Comparison of ENCODE assay signal across 11 mouse cellular contexts in genomic region chr9:56265022-56265360, GRCm38 (mm10).
DNase-seq lines count a peak whose midpoint lies in the region; ATAC-seq and TF ChIP-seq lines count a peak whose summit lies in the region.
"Had no signal": no experiment of that assay in that cellular context is flagged by ENCODE, and none has a peak within 500 bp of the region (broad histone marks: within the 10 kb centered on the region; RNA-seq: fewer than 3 reads in every experiment).

No protein-coding gene starts in this region.

- no peak overlapping the region for H3K4me2 ChIP-seq in embryonic facial prominence, embryonic 14.5 days (ENCODE audit: low read depth, low read length)
- H3K4me2 ChIP-seq in intestine, embryonic 16.5 days (ENCODE audit: low read depth, low read length) = no peak overlapping the region
- no peak overlapping the region for H3K4me2 ChIP-seq in hindbrain, postnatal 0 days (ENCODE audit: low read depth, low read length)
- H3K4me2 ChIP-seq: embryonic facial prominence, embryonic 12.5 days; lung, embryonic 15.5 days had no signal

- peaks cover 6% of the 10 kb centered on the region for H3K9me3 ChIP-seq in embryonic facial prominence, embryonic 14.5 days (ENCODE audit: control insufficient read depth, low read length)
- peaks cover 5% of the 10 kb centered on the region for H3K9me3 ChIP-seq in embryonic facial prominence, embryonic 10.5 days
- peaks cover 5% of the 10 kb centered on the region; the same call in 1 of the 2 replicates for H3K9me3 ChIP-seq in intestine, embryonic 16.5 days (ENCODE audit: control insufficient read depth, low read length)
- H3K9me3 ChIP-seq in hindbrain, postnatal 0 days (ENCODE audit: low read length) = peaks cover 6% of the 10 kb centered on the region

- TF ChIP-seq CTCF in kidney, adult 2 months (conservative IDR thresholded peaks at IDR 0.05; ENCODE audit: insufficient read depth, insufficient read length, low read depth, low read length) = no peak
- no peak for TF ChIP-seq CTCF in hindbrain, postnatal 0 days (IDR thresholded peaks at IDR 0.05; ENCODE audit: low read depth)

- WGBS in embryonic facial prominence, embryonic 14.5 days = 36% methylated on average over 8 of the region's 8 CpGs
- 66% methylated on average over 8 of the region's 8 CpGs for WGBS in embryonic facial prominence, embryonic 10.5 days
- 26% methylated on average over 8 of the region's 8 CpGs for WGBS in kidney, adult 2 months
- 39% methylated on average over 8 of the region's 8 CpGs for WGBS in intestine, embryonic 16.5 days
- WGBS in hindbrain, postnatal 0 days = 76% methylated on average over 8 of the region's 8 CpGs

- TF ChIP-seq POLR2A in kidney, adult 2 months (IDR thresholded peaks at IDR 0.05; ENCODE audit: low read depth, low read length) = no peak

- H3K4me3 ChIP-seq in embryonic facial prominence, embryonic 14.5 days (ENCODE audit: low read depth, low read length) = no peak overlapping the region
- H3K4me3 ChIP-seq in embryonic facial prominence, embryonic 10.5 days = no peak overlapping the region
- H3K4me3 ChIP-seq in kidney, adult 2 months (ENCODE audit: insufficient read depth, low read depth, low read length) = no peak overlapping the region
- H3K4me3 ChIP-seq in intestine, embryonic 16.5 days (ENCODE audit: low read length) = no peak overlapping the region
- no peak overlapping the region for H3K4me3 ChIP-seq in hindbrain, postnatal 0 days (ENCODE audit: low read length)
- H3K4me3 ChIP-seq: embryonic facial prominence, embryonic 12.5 days; lung, embryonic 15.5 days had no signal

- no peaks in the 10 kb centered on the region for H3K36me3 ChIP-seq in embryonic facial prominence, embryonic 14.5 days (ENCODE audit: control insufficient read depth, insufficient read depth, low read length)
- no peaks in the 10 kb centered on the region for H3K36me3 ChIP-seq in embryonic facial prominence, embryonic 10.5 days (replicated peaks)
- no peaks in the 10 kb centered on the region for H3K36me3 ChIP-seq in kidney, adult 2 months (ENCODE audit: control insufficient read depth, insufficient read depth, low read length)
- H3K36me3 ChIP-seq in intestine, embryonic 16.5 days (ENCODE audit: control insufficient read depth, insufficient read depth, low read length) = no peaks in the 10 kb centered on the region
- H3K36me3 ChIP-seq in hindbrain, postnatal 0 days (ENCODE audit: insufficient read depth, low read length) = no peaks in the 10 kb centered on the region
- H3K36me3 ChIP-seq: lung, embryonic 15.5 days had no signal

- no peaks in the 10 kb centered on the region for H3K27me3 ChIP-seq in embryonic facial prominence, embryonic 14.5 days (replicated peaks; ENCODE audit: control insufficient read depth, insufficient read depth, low read length)
- H3K27me3 ChIP-seq in embryonic facial prominence, embryonic 10.5 days (replicated peaks; ENCODE audit: low read depth, poor library complexity, severe bottlenecking) = no peaks in the 10 kb centered on the region
- H3K27me3 ChIP-seq in kidney, adult 2 months (replicated peaks; ENCODE audit: control insufficient read depth, insufficient read depth, low read length) = no peaks in the 10 kb centered on the region
- H3K27me3 ChIP-seq in intestine, embryonic 16.5 days (replicated peaks; ENCODE audit: control insufficient read depth, insufficient read depth, low read length) = no peaks in the 10 kb centered on the region
- no peaks in the 10 kb centered on the region for H3K27me3 ChIP-seq in hindbrain, postnatal 0 days (ENCODE audit: insufficient read depth, low read length)
- H3K27me3 ChIP-seq: embryonic facial prominence, embryonic 12.5 days; lung, embryonic 15.5 days had no signal

- no peak overlapping the region for H3K9ac ChIP-seq in embryonic facial prominence, embryonic 14.5 days (ENCODE audit: low read depth, low read length)
- H3K9ac ChIP-seq in intestine, embryonic 16.5 days (ENCODE audit: low read depth, low read length) = no peak overlapping the region
- no peak overlapping the region for H3K9ac ChIP-seq in hindbrain, postnatal 0 days (replicated peaks; ENCODE audit: low read length)
- H3K9ac ChIP-seq: embryonic facial prominence, embryonic 12.5 days; lung, embryonic 15.5 days had no signal

- H3K4me1 ChIP-seq in embryonic facial prominence, embryonic 14.5 days (ENCODE audit: control insufficient read depth, insufficient read depth, low read length) = no peaks in the 10 kb centered on the region; the same call in 1 of the 2 replicates
- peaks cover 5% of the 10 kb centered on the region; the same call in 1 of the 2 replicates for H3K4me1 ChIP-seq in embryonic facial prominence, embryonic 10.5 days
- H3K4me1 ChIP-seq in kidney, adult 2 months (ENCODE audit: control insufficient read depth, insufficient read depth, low read length) = no peaks in the 10 kb centered on the region; the same call in 1 of the 2 replicates
- H3K4me1 ChIP-seq in intestine, embryonic 16.5 days (ENCODE audit: control insufficient read depth, insufficient read depth, low read length) = peaks cover 10% of the 10 kb centered on the region; the same call in 1 of the 2 replicates
- H3K4me1 ChIP-seq in hindbrain, postnatal 0 days (ENCODE audit: insufficient read depth, low read length) = no peaks in the 10 kb centered on the region

- peak; percentile 20 for DNase-seq in embryonic facial prominence, embryonic 14.5 days (ENCODE audit: low spot score)
- DNase-seq in embryonic facial prominence, embryonic 10.5 days (ENCODE audit: low spot score) = no peak
- DNase-seq in kidney, adult 2 months = no peak
- no peak for DNase-seq in kidney, postnatal 25 days
- DNase-seq in 416B (ENCODE audit: low read depth) = peak; percentile 88
- no peak for DNase-seq in right cerebral cortex, postnatal 25 days
- no peak for DNase-seq in hindbrain, postnatal 0 days (ENCODE audit: low spot score)
- DNase-seq: gastrocnemius, postnatal 10 days had no signal

- H3K27ac ChIP-seq in embryonic facial prominence, embryonic 14.5 days (replicated peaks; ENCODE audit: low read depth, low read length) = no peak overlapping the region
- no peak overlapping the region for H3K27ac ChIP-seq in embryonic facial prominence, embryonic 10.5 days (replicated peaks)
- peak overlapping the region; percentile 51; the same call in 1 of the 2 replicates for H3K27ac ChIP-seq in kidney, adult 2 months (ENCODE audit: insufficient read depth, low read depth, low read length)
- no peak overlapping the region for H3K27ac ChIP-seq in intestine, embryonic 16.5 days (ENCODE audit: low read length)
- no peak overlapping the region for H3K27ac ChIP-seq in hindbrain, postnatal 0 days
- H3K27ac ChIP-seq: embryonic facial prominence, embryonic 12.5 days; lung, embryonic 15.5 days had no signal

- no peak for ATAC-seq in embryonic facial prominence, embryonic 14.5 days (ENCODE audit: low read depth)
- peak; percentile 31; the same call in 1 of the 2 replicates for ATAC-seq in intestine, embryonic 16.5 days
- no peak for ATAC-seq in hindbrain, postnatal 0 days

Comparison
In these comparisons a context has a peak if more than half of its experiments do, and no peak if none do; other contexts are left out.
1. DNase-seq: peak in embryonic facial prominence, embryonic 14.5 days (single experiment) and 416B (single experiment); none in embryonic facial prominence, embryonic 10.5 days (single experiment), kidney, adult 2 months (single experiment), kidney, postnatal 25 days (0 of 2), right cerebral cortex, postnatal 25 days (single experiment) and hindbrain, postnatal 0 days (single experiment).